Mouse (Mus musculus) liver, adult 2 months (tissue): ENCODE results near the gene Ampd3. TPM values are rescaled to one million over a fixed set of nuclear protein-coding genes. Genes with fewer than 3 reads are reported as not detected.

ENCODE experiments used
- DNase-seq: peaks from one replicate; pipeline ENCODE4 v3.0.0-alpha.2; 2011; ENCODE audit warnings: low read depth, low spot score; ENCODE audit errors: extremely low read depth
- H3K27ac ChIP-seq: fragments of 200-500 bp; replicated peaks from 2 replicates; pipeline ENCODE4 v1.5.1; 2012; ENCODE audit warnings: low read depth, mild to moderate bottlenecking, control low read depth, inconsistent platforms, low read length; ENCODE audit not compliant: insufficient read depth
- H3K27me3 ChIP-seq: fragments of 200-500 bp; 2 replicates; pipeline ENCODE4 v1.6.1; 2012; ENCODE audit warnings: mild to moderate bottlenecking, moderate library complexity, low read length, inconsistent platforms; ENCODE audit not compliant: control insufficient read depth, insufficient read depth
- H3K36me3 ChIP-seq: fragments of 200-500 bp; 2 replicates; pipeline ENCODE4 v1.6.1; 2012; ENCODE audit warnings: low read length, inconsistent platforms; ENCODE audit not compliant: control insufficient read depth, insufficient read depth
- H3K4me1 ChIP-seq: fragments of 200-500 bp; 2 replicates; pipeline ENCODE4 v1.6.1; 2011; ENCODE audit warnings: low read length; ENCODE audit not compliant: control insufficient read depth, insufficient read depth
- H3K4me3 ChIP-seq: fragments of 200-500 bp; 2 replicates; pipeline ENCODE4 v1.5.1; 2011; ENCODE audit warnings: low read depth, mild to moderate bottlenecking, control low read depth, low read length, moderate library complexity; ENCODE audit not compliant: insufficient read depth
- H3K79me2 ChIP-seq: fragments of 200-500 bp; 2 replicates; pipeline ENCODE4 v1.6.1; 2012; ENCODE audit warnings: inconsistent platforms, mild to moderate bottlenecking, low read length, moderate library complexity; ENCODE audit not compliant: control insufficient read depth, insufficient read depth
- H3K9ac ChIP-seq: fragments of 200-500 bp; 2 replicates; pipeline ENCODE4 v1.6.1; 2012; ENCODE audit warnings: low read depth, mild to moderate bottlenecking, control low read depth, inconsistent platforms, low read length
- CTCF ChIP-seq: fragments of 200-500 bp; IDR thresholded peaks from 2 replicates; pipeline ENCODE4 v1.5.1; 2011; ENCODE audit warnings: low read depth, low read length, control low read depth
- POLR2A ChIP-seq: fragments of 200-500 bp; IDR thresholded peaks from 2 replicates; pipeline ENCODE4 v1.6.1; 2011; ENCODE audit warnings: low read length, control low read depth; ENCODE audit not compliant: insufficient read depth; ENCODE audit errors: extremely low read depth
- WGBS: fragments of 180-500 bp; shearing (Covaris S2); methylation state at CpG from one replicate; pipeline ENCODE4 v1.1.7; 2018; 5-methylcytosine and 5-hydroxymethylcytosine counted together
- polyA plus RNA-seq: library from polyadenylated mRNA; depleted of rRNA; stranded (reverse); fragments of >200 nt; gene quantifications from 2 replicates; pipeline ENCODE4 v1.2.3, GENCODE M21; 2012
- total RNA-seq: library from RNA; depleted of rRNA; stranded (reverse); fragments of >200 nt; gene quantifications from 2 replicates; pipeline ENCODE4 v1.2.3, GENCODE M21; 2014

Gene Ampd3
- total and polyA plus RNA-seq, 2 experiments, result 0.55 to 0.57 TPM

- Histone ChIP-seq H3K9ac (no peak overlapping the region), H3K27ac (no peak overlapping the region), H3K27me3 (no peaks in the 10 kb centered on the region), H3K36me3 (no peaks in the 10 kb centered on the region), H3K4me3 (no peak overlapping the region), H3K79me2 (no peaks in the 10 kb centered on the region), H3K4me1 (no peaks in the 10 kb centered on the region)
- peak; percentile 28 for DNase-seq
- WGBS, result 59% methylated on average over 5 of the region's 5 CpGs
- TF ChIP-seq CTCF (no peak), POLR2A (no peak)
Measured at GRCm38 (mm10) chr7:110753926-110754330, 14.1 kb upstream of the Ampd3 start.

- Histone ChIP-seq H3K79me2 (no peaks in the 10 kb centered on the region), H3K4me3 (no peak overlapping the region), H3K27me3 (no peaks in the 10 kb centered on the region; the same call in 1 of the 2 replicates), H3K4me1 (no peaks in the 10 kb centered on the region), H3K36me3 (no peaks in the 10 kb centered on the region), H3K9ac (no peak overlapping the region), H3K27ac (no peak overlapping the region)
- peak; percentile 55 for DNase-seq
- no peak for TF ChIP-seq POLR2A
- TF ChIP-seq CTCF, result no peak
- WGBS, result 34% methylated on average over 2 of the region's 2 CpGs
Measured at GRCm38 (mm10) chr7:110756440-110756839, 11.6 kb upstream of the Ampd3 start.

DNA sequence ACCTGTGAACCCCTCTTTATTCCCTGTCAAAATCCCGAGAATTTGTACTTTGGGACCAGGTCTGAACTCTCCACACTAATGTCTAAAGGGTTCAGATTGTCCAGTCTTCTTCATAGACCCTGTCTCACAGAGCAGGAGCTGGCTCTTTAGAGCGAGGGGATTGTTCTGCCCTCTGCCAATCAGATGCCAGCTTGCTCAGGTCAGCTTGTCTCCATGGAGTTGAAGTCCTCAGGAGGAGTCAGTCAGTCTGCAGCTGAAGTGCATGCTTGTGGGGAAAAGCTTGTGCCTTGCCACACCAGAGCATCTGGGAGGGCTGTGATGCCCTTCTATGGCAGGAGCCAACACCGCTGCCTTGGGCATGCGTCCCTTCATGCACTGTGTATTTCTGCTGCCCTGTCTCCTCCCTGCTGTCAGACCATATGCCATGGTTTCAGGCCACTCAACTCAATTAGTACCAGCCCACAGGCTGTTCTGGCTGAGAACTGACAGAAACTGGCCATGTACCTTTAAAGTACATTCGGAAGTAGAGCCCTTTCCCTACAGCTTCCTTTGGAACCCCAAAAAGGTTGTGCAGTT, 5.3 kb upstream of the Ampd3 start:
- 84% methylated on average over 5 of the region's 5 CpGs for WGBS
- H3K79me2 ChIP-seq, result no peaks in the 10 kb centered on the region
- H3K36me3 ChIP-seq, result no peaks in the 10 kb centered on the region
- no peak overlapping the region for H3K9ac ChIP-seq
- H3K4me3 ChIP-seq, result no peak overlapping the region
- TF ChIP-seq POLR2A (no peak), CTCF (no peak)
- H3K27ac ChIP-seq, result no peak overlapping the region
- no peaks in the 10 kb centered on the region for H3K4me1 ChIP-seq
- no peaks in the 10 kb centered on the region; the same call in 1 of the 2 replicates for H3K27me3 ChIP-seq
- DNase-seq, result no peak

- H3K4me3 ChIP-seq, result peak overlapping the region; percentile 60
- H3K4me1 ChIP-seq, result 0 out of 2 replicates have a peak, but pooled peaks cover 2% of the 10 kb centered on the region
- peak overlapping the region; percentile 81 for H3K9ac ChIP-seq
- no peaks in the 10 kb centered on the region for H3K36me3 ChIP-seq
- H3K79me2 ChIP-seq, result no peaks in the 10 kb centered on the region
- DNase-seq, result no peak
- whole genome bisulfite sequencing, result 2% methylated on average over 61 of the region's 61 CpGs
- TF ChIP-seq CTCF, result no peak
- no peak for TF ChIP-seq POLR2A
- H3K27me3 ChIP-seq, result peaks cover 4% of the 10 kb centered on the region; the same call in 1 of the 2 replicates
- peak overlapping the region; percentile 13 for H3K27ac ChIP-seq
Measured at GRCm38 (mm10) chr7:110768451-110769064, 552 bp downstream of the Ampd3 start.

- TF ChIP-seq CTCF (no peak), POLR2A (no peak)
- Histone ChIP-seq H3K36me3 (no peaks in the 10 kb centered on the region), H3K27ac (peak overlapping the region; percentile 13), H3K27me3 (peaks cover 4% of the 10 kb centered on the region; the same call in 1 of the 2 replicates), H3K9ac (peak overlapping the region; percentile 81), H3K79me2 (no peaks in the 10 kb centered on the region), H3K4me3 (peak overlapping the region; percentile 60), H3K4me1 (0 out of 2 replicates have a peak, but pooled peaks cover 2% of the 10 kb centered on the region)
- no peak for DNase-seq
- WGBS, result 47% methylated on average over 4 of the region's 4 CpGs
Measured at GRCm38 (mm10) chr7:110769094-110769493, 1.1 kb downstream of the Ampd3 start.

DNA sequence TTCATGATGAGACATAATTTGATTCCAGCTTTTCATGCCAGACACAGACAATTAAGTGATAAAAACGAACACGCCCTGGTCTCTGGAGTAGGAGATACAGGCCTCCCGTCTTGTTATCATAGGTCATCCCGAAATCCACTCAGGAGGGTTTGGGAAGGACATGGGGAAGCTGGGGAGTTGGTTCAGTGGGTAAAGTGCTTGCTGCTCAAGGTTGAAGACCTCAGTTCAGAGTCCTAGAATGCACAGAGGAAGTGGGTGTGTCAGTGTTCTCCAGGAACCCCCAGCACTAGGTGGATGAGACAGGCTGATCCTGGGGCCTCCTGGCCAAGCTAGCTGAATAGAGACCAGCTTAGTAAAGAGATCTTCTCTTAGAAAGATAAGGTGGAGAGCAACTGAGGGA, 2.9 kb downstream of the Ampd3 start:
- H3K9ac ChIP-seq, result no peak overlapping the region
- peaks cover 4% of the 10 kb centered on the region; the same call in 1 of the 2 replicates for H3K27me3 ChIP-seq
- H3K79me2 ChIP-seq, result no peaks in the 10 kb centered on the region
- H3K4me3 ChIP-seq, result no peak overlapping the region
- DNase-seq, result no peak
- H3K4me1 ChIP-seq, result 0 out of 2 replicates have a peak, but pooled peaks cover 2% of the 10 kb centered on the region
- no peak overlapping the region for H3K27ac ChIP-seq
- H3K36me3 ChIP-seq, result no peaks in the 10 kb centered on the region
- WGBS, result 86% methylated on average over 4 of the region's 4 CpGs
- TF ChIP-seq CTCF (no peak), POLR2A (no peak)
